Mouse (Mus musculus): Measurements from ENCODE around the gene Ak2.

DNA sequence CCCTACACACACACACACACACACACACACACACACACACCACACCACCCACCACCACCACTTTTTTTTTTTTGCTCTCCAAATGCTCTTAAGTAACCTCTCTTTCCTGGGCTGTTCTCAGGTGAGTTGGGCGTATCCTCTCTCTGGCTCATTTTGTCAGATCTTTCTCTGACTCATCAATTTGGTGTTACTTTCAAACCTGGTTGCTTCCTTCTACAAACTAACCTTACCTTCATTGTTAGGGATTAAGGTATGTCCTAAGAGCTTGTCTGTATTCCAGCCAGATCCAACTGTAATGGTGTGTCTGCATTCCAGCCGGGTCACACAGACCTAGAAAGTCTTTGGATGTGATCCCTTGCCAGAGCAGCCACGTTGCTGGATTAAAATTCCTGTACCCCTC lies 14.5 kb upstream of the Ak2 start:
- TF ChIP-seq GATA1 (IDR thresholded peaks at IDR 0.05; ENCODE audit: low read length), result no peak
- TF ChIP-seq TAL1 (IDR thresholded peaks at IDR 0.05; ENCODE audit: low read length), result no peak
